Mouse (Mus musculus) bone marrow, adult 2 months (tissue): Measurements from ENCODE around the gene Mief2. TPM values are rescaled to one million over a fixed set of nuclear protein-coding genes. Genes with fewer than 3 reads are reported as not detected.

Experiments
- H3K27ac ChIP-seq: fragments of 200-500 bp; 2 replicates; pipeline ENCODE4 v1.5.1; 2012; ENCODE audit warnings: low read depth, mild to moderate bottlenecking, control low read depth, inconsistent platforms, low read length; ENCODE audit not compliant: control insufficient read depth, poor library complexity, insufficient read depth
- H3K4me1 ChIP-seq: fragments of 200-500 bp; 2 replicates; pipeline ENCODE4 v1.6.1; 2011; ENCODE audit warnings: low read length; ENCODE audit not compliant: control insufficient read depth, insufficient read depth
- H3K4me3 ChIP-seq: fragments of 200-500 bp; replicated peaks from 2 replicates; pipeline ENCODE3; 2011; ENCODE audit warnings: mild to moderate bottlenecking, low read depth, low read length, control low read depth; ENCODE audit not compliant: control insufficient read depth
- CTCF ChIP-seq: fragments of 200-500 bp; IDR thresholded peaks from 2 replicates; pipeline ENCODE4 v1.5.1; 2011; ENCODE audit warnings: low read length, control low read depth; ENCODE audit not compliant: control insufficient read depth, insufficient read depth
- POLR2A ChIP-seq: fragments of 200-500 bp; IDR thresholded peaks from 2 replicates; pipeline ENCODE4 v1.6.1; 2011; ENCODE audit warnings: low read depth, mild to moderate bottlenecking, control low read depth, low read length, borderline replicate concordance; ENCODE audit not compliant: control insufficient read depth
- WGBS: fragments of 180-500 bp; shearing (Covaris S2); methylation state at CpG from one replicate; pipeline ENCODE4 v1.1.7; 2018; 5-methylcytosine and 5-hydroxymethylcytosine counted together
- polyA plus RNA-seq: library from polyadenylated mRNA; stranded (reverse); fragments of >200 nt; gene quantifications from 2 replicates; pipeline ENCODE4 v1.2.4, GENCODE M21; 2011; ENCODE audit warnings: low replicate concordance; ENCODE audit not compliant: missing spikeins, insufficient read depth, insufficient read length

Gene Mief2
- polyA plus RNA-seq, 1 experiment: 11.7 TPM

DNA sequence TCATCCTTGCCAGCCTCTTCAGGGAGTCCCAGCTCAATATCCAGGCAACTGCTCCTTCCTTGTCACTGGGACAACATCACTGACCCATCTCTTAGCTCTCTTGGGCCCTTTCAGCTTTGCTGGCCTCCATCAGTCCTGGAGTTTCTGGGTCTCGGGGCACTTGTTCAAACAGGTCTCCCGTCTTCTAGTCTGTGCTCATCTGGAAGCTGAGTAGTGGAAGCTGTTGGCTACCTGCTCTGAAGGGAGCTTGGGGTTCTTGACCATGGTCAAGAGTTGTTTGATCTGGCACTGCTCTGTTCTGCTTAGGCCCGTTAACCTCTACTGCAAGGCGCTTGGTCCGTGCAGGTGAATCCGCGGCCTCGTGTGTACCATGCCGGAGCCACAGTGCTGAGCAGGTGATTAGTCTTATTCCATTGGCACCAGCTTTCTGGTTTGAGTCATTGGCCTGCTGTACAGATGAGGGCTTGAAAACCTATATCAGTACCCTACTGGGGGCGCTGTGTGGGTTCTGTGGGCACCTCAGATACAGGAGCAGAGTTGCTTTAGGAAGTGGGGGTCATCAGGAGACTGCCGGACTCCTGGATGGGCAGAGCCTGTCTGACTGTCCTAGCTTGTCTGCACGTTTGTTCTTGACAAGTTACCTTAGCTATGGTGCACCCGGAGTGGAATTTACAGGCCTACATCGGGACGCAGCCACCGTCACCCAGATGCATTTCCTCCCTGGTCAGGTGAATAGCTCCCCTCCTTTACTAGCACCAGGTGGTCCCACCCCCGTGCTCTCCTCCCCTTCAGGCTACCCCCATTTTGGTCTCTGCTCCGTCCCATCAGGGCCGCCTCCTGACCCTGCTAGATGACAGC is 23.9 kb upstream of the Mief2 start:
- no peaks in the 10 kb centered on the region; the same call in 1 of the 2 replicates for H3K4me1 ChIP-seq
- WGBS: 89% methylated on average over 19 of the region's 19 CpGs
- TF ChIP-seq CTCF: no peak
- no peak for TF ChIP-seq POLR2A
- H3K4me3 ChIP-seq: no peak overlapping the region
- H3K27ac ChIP-seq: no peak overlapping the region

DNA sequence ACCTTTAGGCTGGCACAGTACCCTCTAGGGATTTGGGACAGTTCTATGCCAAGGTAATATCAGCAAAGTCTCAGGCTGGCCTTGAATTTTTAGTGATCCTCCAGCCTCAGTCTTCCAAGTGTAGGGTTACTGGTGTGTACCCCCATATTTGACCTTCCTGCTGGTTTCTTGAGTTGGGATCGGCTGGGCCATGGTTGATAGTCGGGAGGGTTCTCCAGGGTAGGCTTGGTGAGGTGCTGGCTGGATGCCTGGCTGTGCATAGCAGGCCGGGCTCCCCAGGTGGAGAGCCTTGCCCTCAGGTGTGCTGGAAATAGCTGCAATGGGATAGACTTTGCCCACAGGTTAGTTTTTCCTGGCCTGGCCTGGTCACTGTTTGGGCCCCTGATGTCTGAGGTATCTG is 22.9 kb upstream of the Mief2 start:
- 87% methylated on average over 3 of the region's 3 CpGs for WGBS
- H3K27ac ChIP-seq: no peak overlapping the region
- TF ChIP-seq POLR2A (no peak), CTCF (no peak)
- H3K4me3 ChIP-seq: no peak overlapping the region
- no peaks in the 10 kb centered on the region; the same call in 1 of the 2 replicates for H3K4me1 ChIP-seq

DNA sequence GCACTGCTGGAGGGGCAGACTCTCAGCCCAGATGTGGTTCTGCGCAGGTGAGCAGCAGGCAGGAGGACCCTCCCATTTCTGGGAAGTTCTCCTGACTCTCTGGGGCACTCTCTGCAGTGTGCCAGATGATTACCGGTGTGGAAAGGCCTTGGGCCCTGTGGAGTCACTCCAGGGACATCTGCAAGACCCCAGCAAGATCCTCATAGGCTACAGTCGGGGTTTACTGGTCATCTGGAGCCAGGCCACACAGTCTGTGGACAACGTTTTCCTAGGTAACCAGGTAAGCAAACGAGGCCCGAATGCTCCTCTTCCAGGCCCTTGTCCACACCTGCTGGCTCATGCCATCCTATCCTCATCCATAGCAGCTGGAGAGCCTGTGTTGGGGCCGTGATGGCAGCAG is 22.1 kb upstream of the Mief2 start:
- Histone ChIP-seq H3K4me3 (no peak overlapping the region), H3K4me1 (no peaks in the 10 kb centered on the region; the same call in 1 of the 2 replicates), H3K27ac (no peak overlapping the region)
- 90% methylated on average over 7 of the region's 7 CpGs for WGBS
- TF ChIP-seq CTCF: no peak
- no peak for TF ChIP-seq POLR2A

DNA sequence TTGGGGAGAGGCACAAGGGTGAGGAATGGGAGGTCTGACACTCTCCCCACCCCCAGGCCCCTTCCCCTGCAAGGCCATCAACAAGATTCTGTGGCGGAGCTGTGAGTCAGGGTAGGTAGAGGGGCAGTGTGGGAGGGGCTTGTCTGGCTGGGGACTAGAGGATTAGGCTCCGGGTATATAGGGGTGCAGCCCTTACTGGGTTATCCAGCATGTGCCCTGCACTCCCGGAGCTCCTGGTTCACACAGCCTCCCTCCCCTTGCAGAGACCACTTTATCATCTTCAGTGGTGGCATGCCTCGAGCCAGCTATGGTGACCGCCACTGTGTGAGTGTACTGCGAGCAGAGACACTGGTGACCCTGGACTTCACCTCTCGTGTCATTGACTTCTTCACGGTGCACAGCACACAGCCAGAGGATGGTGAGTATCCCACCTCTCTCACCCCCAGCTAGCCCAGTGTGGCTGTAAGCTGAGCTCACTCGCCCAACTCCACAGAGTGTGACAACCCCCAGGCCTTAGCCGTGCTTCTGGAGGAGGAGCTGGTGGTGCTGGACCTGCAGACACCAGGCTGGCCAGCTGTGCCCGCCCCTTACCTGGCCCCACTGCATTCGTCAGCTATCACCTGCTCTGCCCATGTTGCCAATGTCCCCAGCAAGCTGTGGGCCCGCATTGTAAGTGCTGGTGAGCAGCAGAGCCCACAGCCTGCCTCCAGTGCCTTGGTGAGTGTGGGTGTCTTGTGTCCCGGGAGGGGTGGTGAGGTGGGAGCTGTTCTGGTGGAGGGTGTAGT is 21.3 kb upstream of the Mief2 start:
- 91% methylated on average over 14 of the region's 14 CpGs for WGBS

DNA sequence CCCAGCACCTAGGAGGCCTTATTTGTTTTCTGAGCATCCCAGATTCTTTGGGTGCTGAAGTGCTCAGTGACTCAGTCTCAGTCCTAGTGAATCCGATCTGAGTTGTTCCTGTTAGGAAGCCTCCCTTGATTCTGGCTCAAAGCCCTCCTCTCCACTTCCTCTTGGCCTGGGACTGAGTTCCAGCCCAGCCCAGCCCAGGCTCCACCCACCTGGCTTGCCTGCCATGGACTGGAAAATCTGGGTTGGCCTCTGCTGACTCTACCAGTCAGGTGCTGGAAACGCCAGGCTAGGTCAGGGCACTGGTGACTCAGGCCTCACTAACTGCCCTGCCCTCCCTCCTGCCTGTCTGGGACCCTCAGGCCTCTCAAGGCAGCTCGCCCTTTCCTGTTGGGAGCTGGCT is 20.5 kb upstream of the Mief2 start:
- Histone ChIP-seq H3K4me3 (no peak overlapping the region), H3K27ac (no peak overlapping the region), H3K4me1 (no peaks in the 10 kb centered on the region; the same call in 1 of the 2 replicates)
- 71% methylated on average over 3 of the region's 3 CpGs for WGBS
- TF ChIP-seq POLR2A: no peak
- no peak for TF ChIP-seq CTCF

More for the DNA sequence above, 21.3 kb upstream of the Mief2 start:
- H3K4me1 ChIP-seq: no peaks in the 10 kb centered on the region; the same call in 1 of the 2 replicates
- no peak overlapping the region for H3K4me3 ChIP-seq
- no peak overlapping the region for H3K27ac ChIP-seq
- TF ChIP-seq CTCF: no peak
- no peak for TF ChIP-seq POLR2A

DNA sequence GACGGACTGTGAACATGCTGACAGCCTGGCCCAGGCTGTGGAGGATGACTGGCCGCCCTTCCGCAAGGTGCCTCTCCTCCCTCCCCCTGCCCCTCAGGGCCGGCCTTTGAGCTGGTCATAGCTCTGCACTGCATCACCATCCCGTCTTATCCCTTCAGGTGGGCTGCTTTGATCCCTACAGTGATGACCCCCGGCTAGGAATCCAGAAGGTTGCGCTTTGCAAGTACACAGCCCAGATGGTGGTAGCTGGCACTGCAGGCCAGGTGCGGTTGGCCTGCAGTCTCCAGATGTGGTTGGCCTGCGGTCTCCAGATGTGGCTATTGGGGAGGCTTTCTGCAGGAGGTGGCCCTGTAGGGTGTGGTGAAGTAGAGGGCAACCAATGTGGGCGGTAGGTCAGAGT is 19.6 kb upstream of the Mief2 start:
- Histone ChIP-seq H3K4me3 (no peak overlapping the region), H3K27ac (no peak overlapping the region), H3K4me1 (no peaks in the 10 kb centered on the region)
- 89% methylated on average over 10 of the region's 10 CpGs for WGBS
- no peak for TF ChIP-seq CTCF
- no peak for TF ChIP-seq POLR2A

DNA sequence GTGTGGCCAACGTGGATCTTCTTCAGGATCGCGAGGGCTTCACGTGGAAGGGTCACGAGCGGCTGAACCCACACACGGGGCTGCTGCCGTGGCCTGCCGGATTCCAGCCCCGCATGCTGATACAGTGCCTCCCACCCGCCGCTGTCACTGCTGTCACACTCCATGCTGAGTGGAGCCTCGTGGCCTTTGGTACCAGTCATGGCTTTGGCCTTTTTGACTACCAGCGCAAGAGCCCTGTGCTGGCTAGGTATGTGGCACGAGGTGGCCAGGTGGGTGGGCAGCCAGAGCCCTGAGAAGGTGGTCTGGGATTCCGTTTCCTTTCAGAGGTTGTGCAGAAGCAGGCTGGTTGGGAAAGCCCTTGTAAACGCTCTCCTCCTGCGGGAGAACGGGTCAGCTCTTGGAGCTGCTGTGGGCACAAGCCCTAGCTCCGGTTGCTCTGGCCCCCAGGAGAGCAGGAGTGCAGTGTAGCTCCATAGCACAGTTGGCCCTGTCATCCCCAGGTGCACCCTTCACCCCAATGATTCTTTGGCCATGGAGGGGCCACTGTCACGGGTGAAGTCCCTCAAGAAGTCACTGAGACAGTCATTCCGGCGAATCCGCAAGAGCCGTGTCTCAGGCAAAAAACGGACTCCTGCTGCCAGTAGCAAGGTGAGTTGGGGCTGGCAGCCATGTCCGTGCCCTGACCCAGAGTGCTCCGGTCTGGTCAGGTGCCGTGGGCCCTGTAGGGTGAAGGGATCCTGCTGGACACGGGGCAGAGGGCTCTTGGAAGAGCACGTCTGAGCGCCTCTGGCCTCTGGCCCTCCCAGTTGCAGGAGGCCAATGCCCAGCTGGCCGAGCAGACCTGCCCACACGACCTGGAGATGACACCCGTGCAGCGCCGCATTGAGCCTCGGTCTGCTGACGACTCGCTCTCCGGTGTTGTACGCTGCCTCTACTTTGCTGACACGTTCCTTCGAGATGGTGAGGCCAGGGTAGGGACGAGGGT is 18.4 kb upstream of the Mief2 start:
- 93% methylated on average over 45 of the region's 45 CpGs for WGBS
- no peaks in the 10 kb centered on the region for H3K4me1 ChIP-seq
- H3K4me3 ChIP-seq: no peak overlapping the region
- no peak for TF ChIP-seq POLR2A
- no peak for TF ChIP-seq CTCF
- no peak overlapping the region for H3K27ac ChIP-seq

DNA sequence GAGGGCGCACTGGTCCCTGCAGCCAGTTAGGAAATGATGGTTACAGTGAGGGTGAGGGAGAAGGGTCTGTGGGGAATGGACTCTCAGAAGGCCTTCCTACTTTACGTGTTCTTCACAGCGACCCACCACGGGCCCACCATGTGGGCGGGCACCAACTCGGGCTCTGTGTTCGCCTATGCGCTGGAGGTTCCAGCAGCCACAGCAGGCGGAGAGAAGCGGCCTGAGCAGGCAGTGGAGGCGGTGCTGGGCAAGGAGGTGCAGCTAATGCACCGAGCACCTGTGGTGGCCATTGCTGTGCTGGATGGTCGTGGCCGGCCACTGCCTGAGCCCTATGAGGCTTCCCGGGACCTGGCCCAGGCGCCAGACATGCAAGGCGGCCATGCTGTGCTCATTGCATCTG is 17.0 kb upstream of the Mief2 start:
- Histone ChIP-seq H3K4me1 (no peaks in the 10 kb centered on the region), H3K27ac (no peak overlapping the region), H3K4me3 (no peak overlapping the region)
- TF ChIP-seq POLR2A (no peak), CTCF (no peak)
- 86% methylated on average over 17 of the region's 17 CpGs for WGBS
